Mouse (Mus musculus): ENCODE measurements around the gene Cenpv. TPM values are rescaled to one million over a fixed set of nuclear protein-coding genes. Genes with fewer than 3 reads are reported as not detected.
"Not testable (repeated sequence)": the region's sequence is repeated elsewhere in the genome, so short reads cannot be mapped to it uniquely, and the experiment has no call there.

The Cenpv gene
- polyA plus RNA-seq, 1 experiment = 11.1 TPM

DNA sequence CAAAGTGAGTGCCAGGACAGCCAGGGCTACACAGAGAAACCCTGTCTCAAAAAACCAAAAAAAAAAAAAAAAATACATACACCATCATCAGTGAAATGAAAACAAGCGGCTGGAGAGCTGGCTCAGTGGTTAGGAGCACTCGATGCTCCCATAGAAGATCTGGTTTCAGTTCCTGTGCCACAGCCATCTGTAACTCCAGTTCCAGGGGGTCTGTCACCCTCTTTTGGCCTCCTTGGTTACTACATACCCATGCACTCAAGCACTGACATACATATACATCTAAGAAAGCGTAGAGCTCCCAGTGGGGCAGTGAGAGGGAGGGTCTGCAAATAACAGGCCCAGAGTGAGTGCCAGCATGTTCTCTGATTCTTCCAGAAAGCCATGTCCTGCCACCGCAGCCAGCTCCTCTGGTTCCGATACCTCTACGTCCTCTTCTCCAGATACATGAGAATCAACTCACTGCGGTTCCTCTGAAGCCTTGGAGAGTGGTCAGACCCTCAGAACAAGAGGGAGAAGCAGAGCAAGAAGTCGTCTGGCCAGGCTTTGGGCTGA lies 26.5 kb downstream of the Cenpv start:
- no peaks in the 10 kb centered on the region for H3K36me3 ChIP-seq (ENCODE audit: control insufficient read depth, insufficient read depth)

DNA sequence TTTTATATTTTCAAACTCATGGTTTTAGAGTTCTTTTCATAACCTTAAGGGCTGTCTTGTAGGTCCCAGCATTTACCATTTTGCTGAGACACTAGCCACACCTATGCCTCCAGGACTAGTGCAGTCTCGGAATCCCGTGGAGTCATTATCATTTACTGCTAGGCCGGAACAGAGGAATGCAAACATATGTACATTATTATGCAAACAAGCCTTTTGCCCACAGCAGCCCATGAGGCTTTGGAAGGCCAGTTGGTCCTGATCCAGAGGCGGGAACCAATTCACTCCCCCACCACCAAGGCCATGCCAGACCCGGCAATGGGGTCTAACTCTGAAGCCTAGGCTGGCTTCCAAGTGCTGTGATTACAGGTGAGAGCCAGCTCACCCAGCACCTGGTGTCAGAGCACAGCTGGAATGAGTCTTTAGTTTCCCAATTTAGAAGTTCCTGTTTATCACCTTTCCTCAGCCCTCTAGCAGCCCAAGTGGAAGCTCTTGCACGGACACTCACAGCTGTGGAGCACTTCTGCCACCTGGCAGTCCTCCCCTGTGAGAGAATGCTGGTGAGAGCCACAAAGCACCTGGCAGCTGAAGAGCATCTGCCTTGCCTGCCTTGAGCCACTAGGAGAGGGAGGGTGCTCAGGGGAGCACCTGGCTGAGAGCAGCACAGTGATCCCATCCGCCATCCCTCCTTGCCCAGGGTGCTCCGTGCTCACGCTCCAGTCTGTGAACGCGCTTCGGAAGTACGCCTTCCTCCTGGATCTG lies 27.4 kb downstream of the Cenpv start:
- Histone ChIP-seq H3K4me3 (no peak overlapping the region), H3ac (ENCODE audit: control insufficient read depth, insufficient read length) (no peak overlapping the region), H3K79me2 (ENCODE audit: control insufficient read depth, insufficient read depth) (no peaks in the 10 kb centered on the region), H3K36me3 (ENCODE audit: control insufficient read depth, insufficient read depth) (no peaks in the 10 kb centered on the region), H3K4me2 (ENCODE audit: low read depth) (no peak overlapping the region), H3K27me3 (ENCODE audit: control insufficient read depth, insufficient read depth, insufficient read length) (no peaks in the 10 kb centered on the region)
- TF ChIP-seq E2F4 (IDR thresholded peaks at IDR 0.05; ENCODE audit: insufficient read depth) (no peak), POLR2A (IDR thresholded peaks at IDR 0.05; ENCODE audit: insufficient read length, low read depth) (no peak), POLR2AphosphoS2 (IDR thresholded peaks at IDR 0.05; ENCODE audit: insufficient read length, low read depth) (no peak), USF1 (IDR thresholded peaks at IDR 0.05; ENCODE audit: low read depth) (no peak), MYOD1 (IDR thresholded peaks at IDR 0.05; ENCODE audit: control insufficient read depth in 1 of 3, insufficient read length in 2 of 3, low read depth in 2 of 3) (no peak), SRF (IDR thresholded peaks at IDR 0.05; ENCODE audit: control insufficient read depth, insufficient read length, low read depth) (no peak), MAX (IDR thresholded peaks at IDR 0.05; ENCODE audit: low read depth) (no peak), MYOG (IDR thresholded peaks at IDR 0.05; ENCODE audit: control insufficient read depth in 1 of 3, insufficient read depth in 1 of 3, insufficient read length in 2 of 3, low read depth in 2 of 3) (no peak), CEBPB (IDR thresholded peaks at IDR 0.05; ENCODE audit: insufficient read depth, poor library complexity, severe bottlenecking) (no peak), TCF3 (IDR thresholded peaks at IDR 0.05; ENCODE audit: insufficient read length, low read depth) (no peak), TCF12 (IDR thresholded peaks at IDR 0.05; ENCODE audit: insufficient read depth, poor library complexity, severe bottlenecking) (no peak), REST (IDR thresholded peaks at IDR 0.05; ENCODE audit: insufficient read depth, insufficient read length) (no peak)

More for the DNA sequence above, 26.5 kb downstream of the Cenpv start:
- Histone ChIP-seq H3K4me3 (no peak overlapping the region), H3K79me2 (ENCODE audit: control insufficient read depth, insufficient read depth) (no peaks in the 10 kb centered on the region), H3K27me3 (ENCODE audit: control insufficient read depth, insufficient read depth, insufficient read length) (no peaks in the 10 kb centered on the region), H3ac (ENCODE audit: control insufficient read depth, insufficient read length) (no peak overlapping the region), H3K4me2 (ENCODE audit: low read depth) (no peak overlapping the region)
- TF ChIP-seq MAX (IDR thresholded peaks at IDR 0.05; ENCODE audit: low read depth) (no peak), POLR2AphosphoS2 (IDR thresholded peaks at IDR 0.05; ENCODE audit: insufficient read length, low read depth) (no peak), TCF3 (IDR thresholded peaks at IDR 0.05; ENCODE audit: insufficient read length, low read depth) (no peak), SRF (IDR thresholded peaks at IDR 0.05; ENCODE audit: control insufficient read depth, insufficient read length, low read depth) (no peak), USF1 (IDR thresholded peaks at IDR 0.05; ENCODE audit: low read depth) (no peak), MYOD1 (IDR thresholded peaks at IDR 0.05; ENCODE audit: control insufficient read depth in 1 of 3, insufficient read length in 2 of 3, low read depth in 2 of 3) (no peak), CEBPB (IDR thresholded peaks at IDR 0.05; ENCODE audit: insufficient read depth, poor library complexity, severe bottlenecking) (no peak), E2F4 (IDR thresholded peaks at IDR 0.05; ENCODE audit: insufficient read depth) (no peak), REST (IDR thresholded peaks at IDR 0.05; ENCODE audit: insufficient read depth, insufficient read length) (no peak), POLR2A (IDR thresholded peaks at IDR 0.05; ENCODE audit: insufficient read length, low read depth) (no peak), MYOG (IDR thresholded peaks at IDR 0.05; ENCODE audit: control insufficient read depth in 1 of 3, insufficient read depth in 1 of 3, insufficient read length in 2 of 3, low read depth in 2 of 3) (no peak), TCF12 (IDR thresholded peaks at IDR 0.05; ENCODE audit: insufficient read depth, poor library complexity, severe bottlenecking) (no peak)

DNA sequence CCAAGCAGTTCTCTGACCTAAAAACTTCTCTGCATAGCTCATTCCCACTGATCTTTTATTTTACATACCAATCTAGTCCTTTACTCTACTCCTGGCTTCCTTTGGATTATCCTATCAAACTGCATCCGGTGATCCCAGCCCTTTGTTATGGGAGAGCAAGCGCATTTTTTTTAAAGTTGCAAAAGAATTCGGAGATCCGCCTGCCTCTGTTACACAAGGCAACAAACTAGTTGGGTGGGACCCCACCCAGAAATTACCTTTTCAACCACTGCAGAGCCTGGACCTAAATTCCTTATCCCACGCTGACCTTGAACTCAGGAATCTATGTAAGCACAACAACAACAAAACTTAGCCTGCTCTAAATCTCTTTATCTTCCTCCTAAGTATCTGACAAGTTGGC lies 28.1 kb downstream of the Cenpv start:
- Histone ChIP-seq H3K79me2 (ENCODE audit: control insufficient read depth, insufficient read depth) (no peaks in the 10 kb centered on the region), H3K27me3 (ENCODE audit: control insufficient read depth, insufficient read depth, insufficient read length) (no peaks in the 10 kb centered on the region), H3K4me3 (no peak overlapping the region), H3K36me3 (ENCODE audit: control insufficient read depth, insufficient read depth) (no peaks in the 10 kb centered on the region), H3ac (ENCODE audit: control insufficient read depth, insufficient read length) (no peak overlapping the region), H3K4me2 (ENCODE audit: low read depth) (no peak overlapping the region)
- TF ChIP-seq MYOD1 (IDR thresholded peaks at IDR 0.05; ENCODE audit: control insufficient read depth in 1 of 3, insufficient read length in 2 of 3, low read depth in 2 of 3) = no peak
- no peak for TF ChIP-seq SRF (IDR thresholded peaks at IDR 0.05; ENCODE audit: control insufficient read depth, insufficient read length, low read depth)
- TF ChIP-seq MYOG (IDR thresholded peaks at IDR 0.05; ENCODE audit: control insufficient read depth in 1 of 3, insufficient read depth in 1 of 3, insufficient read length in 2 of 3, low read depth in 2 of 3) = no peak
- TF ChIP-seq POLR2A (IDR thresholded peaks at IDR 0.05; ENCODE audit: insufficient read length, low read depth) = no peak
- TF ChIP-seq E2F4 (IDR thresholded peaks at IDR 0.05; ENCODE audit: insufficient read depth) = no peak
- TF ChIP-seq TCF12 (IDR thresholded peaks at IDR 0.05; ENCODE audit: insufficient read depth, poor library complexity, severe bottlenecking) = no peak
- TF ChIP-seq USF1 (IDR thresholded peaks at IDR 0.05; ENCODE audit: low read depth) = no peak
- no peak for TF ChIP-seq POLR2AphosphoS2 (IDR thresholded peaks at IDR 0.05; ENCODE audit: insufficient read length, low read depth)
- TF ChIP-seq TCF3 (IDR thresholded peaks at IDR 0.05; ENCODE audit: insufficient read length, low read depth) = no peak
- no peak for TF ChIP-seq CEBPB (IDR thresholded peaks at IDR 0.05; ENCODE audit: insufficient read depth, poor library complexity, severe bottlenecking)
- TF ChIP-seq MAX (IDR thresholded peaks at IDR 0.05; ENCODE audit: low read depth) = no peak
- no peak for TF ChIP-seq REST (IDR thresholded peaks at IDR 0.05; ENCODE audit: insufficient read depth, insufficient read length)

DNA sequence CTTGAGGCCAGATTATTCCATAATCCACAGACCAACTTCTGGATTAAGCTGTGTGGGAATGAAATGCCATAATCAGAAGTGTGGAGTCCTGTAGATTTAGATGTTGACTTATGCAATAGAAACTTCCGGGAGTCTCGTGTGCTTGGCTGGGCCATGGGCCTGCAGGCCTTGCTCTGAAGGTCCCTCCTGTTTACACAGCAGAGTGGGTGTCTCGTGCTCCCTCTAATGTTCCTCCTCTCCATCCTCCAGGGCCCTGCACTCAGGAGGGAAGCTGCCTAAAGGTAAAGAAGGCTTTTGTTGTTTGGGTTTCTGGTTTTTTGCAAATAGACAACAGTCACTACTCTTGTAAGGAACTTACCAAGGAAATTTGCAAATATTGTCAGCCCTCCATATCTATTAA lies 29.5 kb downstream of the Cenpv start:
- no peaks in the 10 kb centered on the region for H3K79me2 ChIP-seq (ENCODE audit: control insufficient read depth, insufficient read depth)
- TF ChIP-seq MYOG (IDR thresholded peaks at IDR 0.05; ENCODE audit: control insufficient read depth in 1 of 3, insufficient read depth in 1 of 3, insufficient read length in 2 of 3, low read depth in 2 of 3) (no peak), TCF3 (IDR thresholded peaks at IDR 0.05; ENCODE audit: insufficient read length, low read depth) (no peak), MAX (IDR thresholded peaks at IDR 0.05; ENCODE audit: low read depth) (no peak), E2F4 (IDR thresholded peaks at IDR 0.05; ENCODE audit: insufficient read depth) (no peak), SRF (IDR thresholded peaks at IDR 0.05; ENCODE audit: control insufficient read depth, insufficient read length, low read depth) (no peak)
- no peak overlapping the region for H3K4me2 ChIP-seq (ENCODE audit: low read depth)
- H3K4me3 ChIP-seq = no peak overlapping the region
- H3K27me3 ChIP-seq (ENCODE audit: control insufficient read depth, insufficient read depth, insufficient read length) = no peaks in the 10 kb centered on the region
- H3K36me3 ChIP-seq (ENCODE audit: control insufficient read depth, insufficient read depth) = no peaks in the 10 kb centered on the region
- no peak overlapping the region for H3ac ChIP-seq (ENCODE audit: control insufficient read depth, insufficient read length)

DNA sequence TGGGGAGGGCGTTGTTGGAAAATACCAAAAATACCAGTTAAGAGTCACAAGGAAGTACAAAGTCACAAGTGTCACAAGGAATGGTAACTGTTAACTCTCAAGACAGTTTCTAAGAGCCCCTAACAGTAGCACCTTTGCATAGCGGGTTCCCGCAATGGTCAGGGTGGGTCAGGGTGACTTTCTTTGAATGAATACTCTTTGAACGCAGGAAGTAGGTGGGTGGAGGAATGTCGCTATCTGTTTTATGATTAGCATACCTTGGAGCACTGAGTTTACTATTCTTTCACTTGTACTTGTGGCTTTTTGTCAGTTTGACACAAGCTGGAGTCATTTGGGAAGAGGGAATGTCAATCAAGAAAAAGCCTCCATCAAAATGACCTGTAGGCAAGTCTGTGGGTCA lies 30.2 kb downstream of the Cenpv start:
- not testable (repeated sequence) for H3K4me3 ChIP-seq; H3K4me2 ChIP-seq (ENCODE audit: low read depth); H3K27me3 ChIP-seq (ENCODE audit: control insufficient read depth, insufficient read depth, insufficient read length); H3ac ChIP-seq (ENCODE audit: control insufficient read depth, insufficient read length); H3K79me2 ChIP-seq (ENCODE audit: control insufficient read depth, insufficient read depth); H3K36me3 ChIP-seq (ENCODE audit: control insufficient read depth, insufficient read depth)

DNA sequence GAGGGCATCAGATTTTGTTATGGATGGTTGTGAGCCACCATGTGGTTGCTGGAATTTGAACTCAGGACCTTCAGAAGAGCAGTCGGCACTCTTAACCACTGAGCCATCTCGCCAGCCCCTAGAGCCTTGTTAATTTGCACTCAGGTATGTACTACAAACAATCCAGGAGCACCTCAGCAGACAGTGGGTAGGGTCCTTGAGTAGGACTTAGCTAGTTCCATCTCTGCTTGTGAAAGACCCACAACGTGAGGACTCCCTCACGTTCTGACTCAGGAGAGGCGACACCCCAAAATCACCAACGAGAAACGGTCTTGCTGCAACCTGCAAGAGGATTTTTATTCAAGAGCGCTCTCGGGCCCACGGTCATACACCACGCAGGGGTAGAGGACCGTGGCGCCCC lies 30.7 kb downstream of the Cenpv start:
- not testable (repeated sequence) for H3K27me3 ChIP-seq (ENCODE audit: control insufficient read depth, insufficient read depth, insufficient read length); H3K4me2 ChIP-seq (ENCODE audit: low read depth); H3K36me3 ChIP-seq (ENCODE audit: control insufficient read depth, insufficient read depth); H3K79me2 ChIP-seq (ENCODE audit: control insufficient read depth, insufficient read depth); H3ac ChIP-seq (ENCODE audit: control insufficient read depth, insufficient read length); H3K4me3 ChIP-seq
